Mouse (Mus musculus): ENCODE measurements around the gene Phc2. TPM values are rescaled to one million over a fixed set of nuclear protein-coding genes. Genes with fewer than 3 reads are reported as not detected.

The Phc2 gene
- polyA plus RNA-seq, 1 experiment from 2014 or later, result 35.7 TPM

DNA sequence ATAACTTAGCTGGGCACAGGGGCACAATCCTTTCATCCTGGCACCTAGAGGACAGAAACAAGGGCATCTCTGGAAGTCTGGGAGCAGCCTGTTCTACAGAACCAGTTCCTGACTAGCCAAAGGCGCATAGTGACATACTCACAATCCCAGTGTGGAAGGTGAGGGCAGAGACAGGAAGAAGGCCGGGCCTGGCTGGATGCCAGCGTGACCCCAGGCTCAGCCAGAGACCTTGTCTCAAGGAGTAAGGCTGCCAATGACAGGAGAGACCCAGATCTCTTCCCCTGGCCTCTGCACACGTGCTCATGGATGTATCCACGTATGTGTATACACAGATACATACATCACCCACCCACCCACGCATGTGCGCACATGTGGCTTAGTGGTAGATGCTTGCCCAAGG, 127.5 kb downstream of the Phc2 start:
- H3K36me3 ChIP-seq, result peaks cover 100% of the 10 kb centered on the region

DNA sequence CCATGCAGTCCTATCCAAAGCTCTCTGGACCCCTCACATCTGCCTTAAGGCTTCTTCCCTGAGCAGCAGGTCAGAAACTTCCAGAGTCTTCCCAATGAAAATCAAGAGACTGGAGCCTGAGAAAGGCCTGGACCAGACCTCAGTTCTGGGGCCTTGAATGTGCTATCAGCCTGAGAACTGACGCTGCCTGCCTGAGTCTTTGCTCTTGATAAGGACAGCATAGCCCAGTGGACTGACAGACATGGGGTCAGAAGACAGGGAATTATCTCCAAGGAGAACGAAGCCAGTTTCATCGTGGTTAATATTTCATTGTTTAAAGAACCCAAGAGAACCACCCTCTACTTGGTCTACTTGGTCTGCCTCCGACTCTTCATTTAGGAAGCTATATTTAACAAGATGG, 128.1 kb downstream of the Phc2 start:
- no peaks in the 10 kb centered on the region for H3K4me1 ChIP-seq

More for the DNA sequence above, 127.5 kb downstream of the Phc2 start:
- Histone ChIP-seq H3K9me3 (no peaks in the 10 kb centered on the region), H3K9ac (no peak overlapping the region), H3K4me1 (0 out of 2 replicates have a peak, but pooled peaks cover 3% of the 10 kb centered on the region), H3K27ac (no peak overlapping the region), H3K27me3 (no peaks in the 10 kb centered on the region), H3K4me2 (replicated peaks) (no peak overlapping the region), H3K4me3 (no peak overlapping the region)
- ATAC-seq (ENCODE audit: low FRiP score, low read depth), result no peak
- 90% methylated on average over 7 of the region's 7 CpGs for WGBS

DNA sequence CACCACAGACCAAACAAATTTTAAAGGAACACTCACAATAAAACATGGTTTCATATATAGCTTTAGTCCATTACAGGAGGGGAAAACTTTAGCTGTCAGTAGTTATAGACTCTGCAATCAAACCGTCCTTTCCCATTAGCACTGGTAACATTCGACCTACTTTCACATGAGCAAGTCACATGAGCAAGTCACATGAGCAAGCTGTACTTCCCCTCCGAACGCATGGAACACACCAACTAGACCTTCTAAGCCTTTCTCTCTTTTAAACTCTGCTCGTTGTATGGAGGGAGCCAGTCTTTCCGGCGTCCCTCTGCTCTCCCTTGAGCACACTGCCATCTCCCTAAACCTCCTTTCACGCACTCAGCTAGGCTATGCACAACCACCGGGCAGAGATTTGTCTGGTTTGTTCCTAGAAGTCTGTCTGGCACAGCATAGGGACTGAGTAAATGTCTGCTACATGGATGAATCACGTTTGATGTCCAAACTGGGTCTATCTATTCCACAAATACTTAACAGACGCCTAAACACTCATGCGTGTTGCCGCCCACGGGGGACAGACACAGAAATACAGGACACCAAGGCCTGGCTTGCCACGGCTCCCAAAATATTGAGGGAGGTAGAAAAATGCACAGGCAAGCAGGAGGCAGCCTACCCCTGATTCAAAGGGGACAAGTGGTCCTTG, 130.6 kb downstream of the Phc2 start:
- Histone ChIP-seq H3K36me3 (peaks cover 95% of the 10 kb centered on the region), H3K9ac (no peak overlapping the region), H3K27ac (no peak overlapping the region), H3K4me3 (no peak overlapping the region), H3K9me3 (no peaks in the 10 kb centered on the region), H3K4me2 (replicated peaks) (no peak overlapping the region), H3K27me3 (no peaks in the 10 kb centered on the region), H3K4me1 (peaks cover 8% of the 10 kb centered on the region; the same call in 1 of the 2 replicates)
- ATAC-seq (ENCODE audit: low FRiP score, low read depth), result no peak
- WGBS, result 90% methylated on average over 15 of the region's 15 CpGs

More for the DNA sequence above, 128.1 kb downstream of the Phc2 start:
- Histone ChIP-seq H3K27ac (no peak overlapping the region), H3K9me3 (no peaks in the 10 kb centered on the region), H3K36me3 (peaks cover 100% of the 10 kb centered on the region), H3K27me3 (no peaks in the 10 kb centered on the region), H3K4me3 (no peak overlapping the region), H3K9ac (no peak overlapping the region), H3K4me2 (replicated peaks) (no peak overlapping the region)
- ATAC-seq (ENCODE audit: low FRiP score, low read depth), result no peak
- WGBS, result 68% methylated on average over 4 of the region's 4 CpGs

DNA sequence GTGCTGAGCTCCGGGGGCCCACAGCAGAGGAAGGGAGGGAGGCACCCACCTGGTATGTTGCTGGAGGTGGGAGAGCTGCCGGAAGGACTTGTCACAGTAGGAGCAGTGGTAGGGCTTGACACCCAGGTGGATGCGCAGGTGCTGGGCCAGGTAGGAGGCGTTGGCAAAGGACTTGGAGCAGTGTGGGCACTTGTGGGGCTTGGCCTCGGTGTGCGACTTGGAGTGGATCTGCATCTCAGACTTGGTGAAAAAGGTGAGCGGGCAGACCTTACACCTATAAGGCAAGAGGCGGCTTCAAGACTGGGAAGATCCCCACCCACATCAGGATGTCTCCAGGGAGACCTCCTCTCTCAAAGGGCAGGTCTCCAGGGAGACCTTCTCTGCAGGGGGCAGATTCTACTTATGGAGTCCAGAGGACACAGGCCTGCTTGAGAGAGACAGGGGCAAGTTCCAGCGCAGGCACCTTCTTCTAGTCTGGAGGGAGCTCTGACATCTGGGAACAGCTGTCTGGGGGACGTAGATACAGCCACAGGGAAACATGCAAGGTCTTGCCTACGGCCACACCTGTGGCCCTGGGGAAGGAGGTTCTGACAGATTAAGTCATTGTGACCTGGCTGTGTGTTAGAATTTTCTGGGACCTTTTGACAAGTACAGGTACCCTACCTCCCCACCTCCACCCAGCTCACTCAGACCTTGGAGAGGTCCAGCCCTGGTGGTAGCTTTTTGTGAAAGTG, 131.6 kb downstream of the Phc2 start:
- Histone ChIP-seq H3K4me3 (no peak overlapping the region), H3K4me1 (peaks cover 16% of the 10 kb centered on the region; the same call in 1 of the 2 replicates), H3K4me2 (replicated peaks) (no peak overlapping the region), H3K36me3 (peaks cover 93% of the 10 kb centered on the region), H3K27me3 (no peaks in the 10 kb centered on the region), H3K9ac (no peak overlapping the region), H3K9me3 (no peaks in the 10 kb centered on the region), H3K27ac (no peak overlapping the region)
- 92% methylated on average over 11 of the region's 11 CpGs for WGBS
- no peak for ATAC-seq (ENCODE audit: low FRiP score, low read depth)

DNA sequence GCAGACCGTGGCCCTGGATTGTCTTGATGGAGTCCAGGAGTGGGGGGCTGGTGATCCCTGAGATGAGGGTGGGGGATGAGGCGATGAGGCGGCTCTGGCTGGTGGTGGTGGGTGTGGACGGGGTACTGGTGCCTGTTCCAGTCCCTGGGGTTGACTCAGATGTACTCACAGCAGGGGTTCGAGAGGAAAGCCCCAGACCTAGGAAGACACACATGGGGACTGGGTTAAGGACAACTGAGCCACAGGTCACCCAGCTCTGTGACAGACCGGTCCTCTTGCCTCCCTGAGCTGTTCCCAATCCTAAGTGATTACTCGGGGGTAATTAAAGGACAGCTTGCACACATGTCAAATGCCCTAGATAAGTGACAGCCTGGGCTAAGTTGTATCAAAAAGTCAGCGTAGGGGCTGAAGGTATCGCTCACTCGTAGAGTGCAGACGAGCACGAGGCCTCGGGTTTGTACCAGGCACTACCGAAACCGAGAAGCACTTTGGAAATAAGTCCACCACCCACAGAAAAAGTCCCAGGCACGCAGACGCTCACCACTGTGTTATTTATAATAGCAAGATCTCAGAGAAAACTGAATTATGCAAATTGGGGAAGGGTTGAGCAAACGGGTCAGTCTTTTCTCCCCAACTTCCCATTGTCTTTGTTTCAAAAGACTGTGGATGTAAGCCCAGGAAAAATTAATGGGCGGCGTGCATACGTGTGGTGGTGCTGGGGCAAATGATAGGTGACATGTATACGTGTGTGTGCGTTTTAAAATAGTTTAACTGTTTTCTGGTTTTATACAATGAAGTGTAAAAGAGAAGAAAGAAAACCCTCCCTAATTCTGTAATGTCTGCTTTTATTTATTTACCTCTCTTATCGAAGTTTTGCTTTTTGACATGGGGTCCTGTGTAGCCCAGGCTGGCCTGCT, 132.8 kb downstream of the Phc2 start:
- Histone ChIP-seq H3K36me3 (peaks cover 93% of the 10 kb centered on the region), H3K9ac (no peak overlapping the region), H3K4me1 (peaks cover 16% of the 10 kb centered on the region; the same call in 1 of the 2 replicates), H3K27me3 (no peaks in the 10 kb centered on the region), H3K4me2 (replicated peaks) (no peak overlapping the region), H3K27ac (no peak overlapping the region), H3K9me3 (no peaks in the 10 kb centered on the region), H3K4me3 (no peak overlapping the region)
- 91% methylated on average over 24 of the region's 24 CpGs for WGBS
- no peak for ATAC-seq (ENCODE audit: low FRiP score, low read depth)

DNA sequence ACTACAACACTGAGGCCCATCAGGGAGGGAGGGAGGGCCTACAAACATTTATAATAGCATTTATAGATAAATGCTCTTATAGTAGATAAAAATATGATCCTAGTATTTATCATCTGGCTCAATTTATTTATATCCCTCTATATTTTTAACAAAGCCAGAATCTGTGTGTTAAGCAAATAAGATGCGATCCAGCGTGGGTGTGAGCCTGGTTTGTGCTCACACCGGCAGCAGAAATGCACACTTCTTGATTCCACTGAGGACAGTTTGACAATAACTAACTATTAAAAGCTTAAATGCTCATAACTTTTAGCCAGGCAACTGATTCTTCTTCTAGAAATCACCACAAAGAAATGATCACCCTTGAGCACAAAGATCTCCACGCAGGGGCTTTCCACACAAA, 133.6 kb downstream of the Phc2 start:
- H3K36me3 ChIP-seq, result peaks cover 93% of the 10 kb centered on the region
- H3K4me3 ChIP-seq, result no peak overlapping the region
- H3K4me2 ChIP-seq (replicated peaks), result no peak overlapping the region
- H3K27me3 ChIP-seq, result no peaks in the 10 kb centered on the region
- 94% methylated on average over 4 of the region's 4 CpGs for WGBS
- ATAC-seq (ENCODE audit: low FRiP score, low read depth), result no peak
- no peak overlapping the region for H3K9ac ChIP-seq
- no peak overlapping the region for H3K27ac ChIP-seq
- H3K9me3 ChIP-seq, result no peaks in the 10 kb centered on the region
- H3K4me1 ChIP-seq, result peaks cover 16% of the 10 kb centered on the region; the same call in 1 of the 2 replicates

DNA sequence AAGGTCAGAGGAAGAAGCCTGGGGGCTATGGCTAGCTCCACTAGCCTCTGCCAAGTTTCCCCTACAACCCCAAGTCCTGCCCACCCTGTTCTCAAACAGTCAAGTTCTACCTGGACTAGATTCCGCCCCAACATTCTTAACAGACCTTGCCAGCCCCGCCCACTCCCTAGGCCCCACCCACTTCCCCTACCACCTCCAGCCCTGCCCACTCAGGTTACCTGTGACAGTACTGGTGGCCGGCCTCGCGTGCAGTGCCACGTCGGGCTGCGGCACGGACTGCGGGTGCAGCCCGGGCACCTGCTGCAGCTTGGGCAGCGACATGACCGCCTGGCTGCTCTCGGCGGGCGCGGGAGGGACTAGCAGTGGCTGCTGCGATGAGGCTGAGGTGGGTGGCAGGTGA, 135.1 kb downstream of the Phc2 start:
- Histone ChIP-seq H3K27me3 (no peaks in the 10 kb centered on the region), H3K4me2 (replicated peaks) (no peak overlapping the region), H3K9me3 (no peaks in the 10 kb centered on the region), H3K27ac (no peak overlapping the region), H3K4me3 (no peak overlapping the region), H3K36me3 (peaks cover 93% of the 10 kb centered on the region), H3K4me1 (peaks cover 16% of the 10 kb centered on the region; the same call in 1 of the 2 replicates), H3K9ac (no peak overlapping the region)
- no peak for ATAC-seq (ENCODE audit: low FRiP score, low read depth)
- WGBS, result 27% methylated on average over 18 of the region's 18 CpGs

DNA sequence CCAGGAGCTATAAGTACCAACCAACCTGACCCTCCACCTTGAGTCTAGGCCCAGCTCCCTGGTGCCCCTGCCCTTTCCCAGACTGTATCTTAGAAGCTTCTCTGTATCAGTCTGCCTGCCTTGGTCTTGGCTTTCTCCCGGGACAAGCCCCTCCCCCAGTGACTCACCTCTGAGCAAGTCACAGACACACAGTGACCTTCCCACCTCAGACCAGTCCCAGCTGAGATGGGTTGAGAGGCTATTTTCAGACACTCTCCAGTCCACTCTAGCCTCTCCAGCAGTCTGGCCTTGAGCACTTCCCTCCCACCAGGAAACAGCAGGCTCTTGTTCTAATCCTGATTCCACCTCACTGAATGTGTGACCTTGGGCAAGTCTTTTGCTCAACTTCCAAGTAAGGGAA, 139.2 kb downstream of the Phc2 start:
- Histone ChIP-seq H3K4me2 (replicated peaks) (no peak overlapping the region), H3K9me3 (no peaks in the 10 kb centered on the region), H3K36me3 (peaks cover 61% of the 10 kb centered on the region), H3K27me3 (no peaks in the 10 kb centered on the region), H3K4me3 (no peak overlapping the region), H3K9ac (no peak overlapping the region), H3K4me1 (peaks cover 52% of the 10 kb centered on the region), H3K27ac (no peak overlapping the region)
- no peak for ATAC-seq (ENCODE audit: low FRiP score, low read depth)
- WGBS, result 39% methylated on average over 1 of the region's 1 CpGs

DNA sequence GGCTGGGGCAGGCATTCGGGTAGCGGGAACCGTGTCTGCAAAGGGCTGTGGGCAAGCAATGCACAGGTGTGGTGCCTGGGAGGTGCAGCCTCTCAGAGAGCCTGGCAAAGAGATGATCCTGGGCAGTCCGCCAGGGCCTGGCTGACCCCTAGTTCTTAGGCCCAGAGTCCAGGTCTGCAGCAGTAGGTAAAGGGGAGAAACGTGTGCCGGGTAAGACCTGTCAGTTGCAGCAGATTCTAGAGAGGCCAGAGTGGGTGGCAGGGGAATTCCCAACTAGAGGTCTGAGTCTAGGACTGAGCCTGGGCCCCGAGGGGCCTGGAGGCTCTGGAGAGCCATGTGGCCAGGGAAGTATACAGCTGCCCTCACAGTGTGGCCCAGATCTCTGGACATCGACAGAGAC, 139.7 kb downstream of the Phc2 start:
- WGBS, result 89% methylated on average over 8 of the region's 8 CpGs

DNA sequence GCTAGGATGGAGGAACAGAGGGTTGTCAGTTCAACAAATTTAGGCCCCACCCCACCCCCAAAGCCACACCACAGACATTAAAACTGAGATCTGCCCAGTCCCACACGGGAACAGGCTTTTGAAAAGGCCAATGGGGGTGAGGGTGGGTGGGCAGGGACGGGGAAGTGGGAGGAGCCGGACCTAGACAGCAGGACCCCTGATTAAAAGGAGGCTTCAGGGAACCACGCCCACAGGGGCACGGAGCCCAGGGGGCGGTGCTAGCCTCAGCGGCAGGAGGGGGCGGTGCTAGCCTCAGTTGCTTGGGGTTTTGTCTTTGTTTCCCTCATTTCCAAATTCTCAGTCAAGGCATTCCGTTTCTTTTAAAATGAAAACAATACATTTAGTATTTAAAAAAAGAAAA, 141.1 kb downstream of the Phc2 start:
- peak; percentile 28; the same call in 1 of the 2 replicates for ATAC-seq (ENCODE audit: low FRiP score, low read depth)
- H3K27ac ChIP-seq, result no peak overlapping the region
- 5% methylated on average over 9 of the region's 9 CpGs for WGBS

More for the DNA sequence above, 139.7 kb downstream of the Phc2 start:
- Histone ChIP-seq H3K4me2 (replicated peaks) (no peak overlapping the region), H3K36me3 (peaks cover 61% of the 10 kb centered on the region), H3K9ac (no peak overlapping the region), H3K4me1 (peaks cover 57% of the 10 kb centered on the region), H3K27ac (no peak overlapping the region), H3K27me3 (no peaks in the 10 kb centered on the region), H3K4me3 (no peak overlapping the region), H3K9me3 (no peaks in the 10 kb centered on the region)
- ATAC-seq (ENCODE audit: low FRiP score, low read depth), result no peak

DNA sequence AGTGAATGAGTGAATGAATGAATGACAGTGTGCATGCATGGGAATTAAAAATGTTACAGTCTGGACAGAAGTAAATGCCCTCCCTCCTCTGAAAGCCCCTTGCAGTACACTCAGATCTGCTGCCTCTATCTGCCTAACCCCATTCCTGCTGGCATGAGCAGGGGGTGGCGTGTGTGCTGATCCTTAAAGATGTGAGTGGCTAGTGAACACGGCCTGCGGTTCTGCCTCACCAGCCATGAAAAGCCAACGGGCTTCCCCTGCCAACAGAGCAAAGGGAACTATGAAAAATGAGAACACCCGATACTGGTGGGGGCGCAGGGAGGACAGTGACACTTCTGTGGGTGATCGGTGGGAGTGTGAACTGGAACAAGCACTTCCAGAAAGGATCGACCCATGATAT, 142.3 kb downstream of the Phc2 start:
- peak overlapping the region; percentile 15; the same call in 1 of the 2 replicates for H3K27ac ChIP-seq
- 74% methylated on average over 8 of the region's 8 CpGs for WGBS
- H3K27me3 ChIP-seq, result no peaks in the 10 kb centered on the region
- no peaks in the 10 kb centered on the region for H3K9me3 ChIP-seq
- H3K4me2 ChIP-seq (replicated peaks), result no peak overlapping the region
- no peak overlapping the region for H3K9ac ChIP-seq
- peaks cover 65% of the 10 kb centered on the region for H3K4me1 ChIP-seq
- no peak for ATAC-seq (ENCODE audit: low FRiP score, low read depth)
- peaks cover 42% of the 10 kb centered on the region for H3K36me3 ChIP-seq
- no peak overlapping the region for H3K4me3 ChIP-seq

More for the DNA sequence above, 141.1 kb downstream of the Phc2 start:
- Histone ChIP-seq H3K4me2 (replicated peaks) (peak overlapping the region; percentile 25; the same call in 1 of the 2 replicates), H3K9me3 (no peaks in the 10 kb centered on the region), H3K4me1 (peaks cover 57% of the 10 kb centered on the region), H3K27me3 (no peaks in the 10 kb centered on the region), H3K36me3 (peaks cover 49% of the 10 kb centered on the region), H3K9ac (no peak overlapping the region), H3K4me3 (no peak overlapping the region)
